Mouse (Mus musculus): ENCODE data around the gene Tnfaip8l2. TPM values are rescaled to one million over a fixed set of nuclear protein-coding genes. Genes with fewer than 3 reads are reported as not detected.

The Tnfaip8l2 gene
- polyA plus RNA-seq, 1 experiment, result 79.6 TPM

DNA sequence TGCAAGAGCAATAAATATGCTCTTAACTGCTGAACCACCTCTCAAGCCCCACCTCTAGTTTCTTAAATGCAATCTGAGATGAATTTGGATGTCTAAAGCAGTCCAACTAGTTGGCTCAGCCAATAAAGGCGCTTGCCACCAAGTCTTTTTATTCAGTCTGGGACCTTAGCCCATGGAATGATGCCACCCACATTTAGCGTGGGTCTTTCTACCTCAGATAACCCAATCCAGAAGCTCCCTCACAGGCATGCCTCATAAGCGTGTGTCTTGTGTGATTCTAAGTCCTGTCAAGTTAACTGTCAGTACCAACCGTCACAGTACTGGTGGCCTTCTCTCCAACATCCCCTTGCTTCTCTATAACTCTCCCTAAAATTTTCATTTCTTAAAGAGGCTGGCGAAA lies 36.8 kb upstream of the Tnfaip8l2 start:
- no peak overlapping the region for H3K27ac ChIP-seq (ENCODE audit: control insufficient read depth, insufficient read depth, low read length)
- peaks cover 2% of the 10 kb centered on the region; the same call in 1 of the 2 replicates for H3K27me3 ChIP-seq (ENCODE audit: control insufficient read depth, insufficient read depth, low read length)
- no peak for DNase-seq
- WGBS, result 95% methylated on average over 5 of the region's 5 CpGs
- H3K36me3 ChIP-seq (ENCODE audit: control insufficient read depth, insufficient read depth, low read length), result peaks cover 7% of the 10 kb centered on the region
- peaks cover 2% of the 10 kb centered on the region for H3K4me1 ChIP-seq (replicated peaks; ENCODE audit: control insufficient read depth, insufficient read depth, low read length)
- no peak overlapping the region for H3K4me3 ChIP-seq (ENCODE audit: control insufficient read depth, insufficient read depth, low read length)
- TF ChIP-seq POLR2A (IDR thresholded peaks at IDR 0.05; ENCODE audit: control insufficient read depth, extremely low read depth, insufficient read depth, low read length, poor library complexity) (no peak), CTCF (IDR thresholded peaks at IDR 0.05; ENCODE audit: borderline replicate concordance, control insufficient read depth, extremely low read depth, insufficient read depth, low read length, poor library complexity) (no peak)

DNA sequence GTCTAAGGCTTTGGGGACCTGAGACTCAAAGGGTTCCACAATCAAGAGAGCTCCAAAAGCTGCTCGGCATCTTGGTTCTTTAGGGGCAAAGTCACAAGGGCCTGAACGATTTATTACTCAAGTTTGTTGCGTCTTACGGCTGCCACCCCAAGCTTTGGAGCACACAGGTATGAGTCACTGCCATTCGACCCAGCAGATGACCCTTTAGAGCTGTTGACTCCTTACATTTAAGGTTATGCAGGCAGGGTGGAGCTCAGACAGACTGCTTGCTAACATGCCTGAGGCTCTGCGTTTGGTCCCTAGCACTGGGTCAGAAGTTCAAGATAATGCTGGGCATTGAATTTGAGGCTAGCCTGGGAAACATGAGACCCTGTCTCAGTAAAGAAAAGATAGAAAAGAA lies 35.4 kb upstream of the Tnfaip8l2 start:
- WGBS, result 88% methylated on average over 6 of the region's 6 CpGs
- no peaks in the 10 kb centered on the region; the same call in 1 of the 2 replicates for H3K36me3 ChIP-seq (ENCODE audit: control insufficient read depth, insufficient read depth, low read length)
- H3K4me3 ChIP-seq (ENCODE audit: control insufficient read depth, insufficient read depth, low read length), result no peak overlapping the region
- H3K4me1 ChIP-seq (replicated peaks; ENCODE audit: control insufficient read depth, insufficient read depth, low read length), result peaks cover 9% of the 10 kb centered on the region
- no peak for TF ChIP-seq POLR2A (IDR thresholded peaks at IDR 0.05; ENCODE audit: control insufficient read depth, extremely low read depth, insufficient read depth, low read length, poor library complexity)
- peaks cover 16% of the 10 kb centered on the region for H3K27me3 ChIP-seq (ENCODE audit: control insufficient read depth, insufficient read depth, low read length)
- H3K27ac ChIP-seq (ENCODE audit: control insufficient read depth, insufficient read depth, low read length), result no peak overlapping the region
- DNase-seq, result no peak

DNA sequence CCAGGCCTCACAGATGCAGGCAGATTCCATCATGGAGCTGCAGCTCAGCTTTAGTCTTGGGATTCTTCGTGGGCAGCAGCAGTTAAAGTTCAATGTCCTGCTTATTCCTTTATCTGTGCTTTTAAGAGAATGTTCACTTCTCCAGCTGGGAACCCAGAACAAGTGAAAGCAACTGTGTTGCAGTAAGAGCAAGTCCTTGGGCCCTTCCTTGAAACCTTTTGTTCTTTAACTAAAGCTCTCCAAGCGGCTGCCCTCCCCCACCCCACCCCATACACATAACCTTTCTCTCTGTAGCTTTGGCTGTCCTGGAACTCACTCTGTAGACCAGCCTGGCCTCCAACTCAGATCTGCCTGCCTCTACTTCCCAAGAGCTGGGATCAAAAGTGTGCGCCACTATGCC lies 34.3 kb upstream of the Tnfaip8l2 start:
- H3K4me1 ChIP-seq (replicated peaks; ENCODE audit: control insufficient read depth, insufficient read depth, low read length), result peaks cover 9% of the 10 kb centered on the region

DNA sequence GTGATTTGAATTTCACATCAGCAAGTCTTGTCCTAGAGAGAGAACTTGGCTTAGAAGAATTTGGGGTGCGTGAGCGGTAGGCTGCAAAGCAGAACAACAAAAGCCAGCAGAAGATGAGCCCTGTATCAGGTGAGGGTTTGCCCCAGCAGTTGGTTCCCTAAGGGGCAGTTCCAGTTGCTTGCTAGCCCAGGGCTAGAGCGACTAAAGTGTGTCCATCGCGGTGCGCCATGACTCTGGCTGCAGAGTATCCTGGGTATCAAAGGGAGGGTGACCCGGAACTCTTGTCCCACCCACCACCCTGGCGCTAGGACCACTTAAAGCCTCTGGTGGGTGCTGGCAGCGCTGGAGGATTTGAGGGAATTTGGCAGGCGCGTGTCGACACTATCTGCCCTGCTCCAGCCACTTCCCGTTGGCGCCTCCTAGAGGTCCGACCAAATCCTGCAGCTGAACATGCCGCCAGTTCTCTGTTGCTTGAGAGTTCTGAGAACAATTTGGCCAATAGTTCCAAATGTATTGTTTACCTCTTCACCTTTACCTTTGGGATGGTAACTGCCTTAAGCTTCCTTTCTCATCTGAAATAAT lies 31.9 kb upstream of the Tnfaip8l2 start:
- H3K4me3 ChIP-seq (ENCODE audit: control insufficient read depth, insufficient read depth, low read length), result peak overlapping the region; percentile 19; the same call in 1 of the 2 replicates
- peaks cover 21% of the 10 kb centered on the region for H3K27me3 ChIP-seq (ENCODE audit: control insufficient read depth, insufficient read depth, low read length)
- peak; percentile 88 for DNase-seq
- TF ChIP-seq POLR2A (IDR thresholded peaks at IDR 0.05; ENCODE audit: control insufficient read depth, extremely low read depth, insufficient read depth, low read length, poor library complexity) (no peak), CTCF (IDR thresholded peaks at IDR 0.05; ENCODE audit: borderline replicate concordance, control insufficient read depth, extremely low read depth, insufficient read depth, low read length, poor library complexity) (peak; percentile 88)
- peaks cover 9% of the 10 kb centered on the region for H3K4me1 ChIP-seq (replicated peaks; ENCODE audit: control insufficient read depth, insufficient read depth, low read length)
- H3K27ac ChIP-seq (ENCODE audit: control insufficient read depth, insufficient read depth, low read length), result no peak overlapping the region
- 7% methylated on average over 16 of the region's 16 CpGs for WGBS
- H3K36me3 ChIP-seq (ENCODE audit: control insufficient read depth, insufficient read depth, low read length), result no peaks in the 10 kb centered on the region

More for the DNA sequence above, 34.3 kb upstream of the Tnfaip8l2 start:
- DNase-seq, result no peak
- no peak overlapping the region for H3K27ac ChIP-seq (ENCODE audit: control insufficient read depth, insufficient read depth, low read length)
- H3K36me3 ChIP-seq (ENCODE audit: control insufficient read depth, insufficient read depth, low read length), result no peaks in the 10 kb centered on the region
- WGBS, result 92% methylated on average over 3 of the region's 3 CpGs
- H3K27me3 ChIP-seq (ENCODE audit: control insufficient read depth, insufficient read depth, low read length), result peaks cover 21% of the 10 kb centered on the region
- no peak for TF ChIP-seq CTCF (IDR thresholded peaks at IDR 0.05; ENCODE audit: borderline replicate concordance, control insufficient read depth, extremely low read depth, insufficient read depth, low read length, poor library complexity)
- TF ChIP-seq POLR2A (IDR thresholded peaks at IDR 0.05; ENCODE audit: control insufficient read depth, extremely low read depth, insufficient read depth, low read length, poor library complexity), result no peak
- no peak overlapping the region for H3K4me3 ChIP-seq (ENCODE audit: control insufficient read depth, insufficient read depth, low read length)

DNA sequence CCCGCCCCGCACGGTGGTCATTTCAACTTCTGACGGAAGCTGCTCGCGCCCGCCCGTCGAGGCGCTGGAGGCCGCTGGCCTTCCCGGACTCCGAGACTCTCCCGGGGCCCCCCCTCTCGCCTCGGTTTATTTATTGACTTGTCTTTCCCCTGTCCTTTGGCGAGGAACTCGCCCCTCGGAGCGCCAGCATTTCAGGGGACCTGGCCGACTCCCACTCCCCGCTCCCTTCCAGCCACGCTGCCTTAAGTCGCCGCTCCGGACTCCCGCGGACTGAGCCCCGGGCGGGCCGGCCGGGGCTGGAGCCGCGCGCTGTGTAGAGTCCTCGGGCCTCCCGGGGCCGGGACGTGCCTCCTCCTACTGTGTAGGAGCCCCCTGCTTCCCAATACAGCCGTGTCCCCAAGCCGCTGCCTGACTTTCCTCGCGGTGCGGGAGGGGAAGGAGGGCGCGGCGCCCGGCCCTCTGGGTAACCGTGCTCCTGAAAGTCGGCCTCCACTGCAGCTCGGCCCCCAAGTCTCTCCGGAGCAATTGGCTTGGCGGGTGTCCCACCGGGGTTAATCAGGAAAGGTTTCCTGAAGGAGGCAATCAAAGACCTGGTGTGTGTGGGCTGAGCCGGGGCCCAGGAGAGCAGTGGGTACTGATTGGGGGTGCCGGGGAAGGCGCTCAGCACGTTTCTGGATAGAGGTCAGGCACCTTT lies 31.2 kb upstream of the Tnfaip8l2 start:
- H3K4me3 ChIP-seq (ENCODE audit: control insufficient read depth, insufficient read depth, low read length), result no peak overlapping the region

DNA sequence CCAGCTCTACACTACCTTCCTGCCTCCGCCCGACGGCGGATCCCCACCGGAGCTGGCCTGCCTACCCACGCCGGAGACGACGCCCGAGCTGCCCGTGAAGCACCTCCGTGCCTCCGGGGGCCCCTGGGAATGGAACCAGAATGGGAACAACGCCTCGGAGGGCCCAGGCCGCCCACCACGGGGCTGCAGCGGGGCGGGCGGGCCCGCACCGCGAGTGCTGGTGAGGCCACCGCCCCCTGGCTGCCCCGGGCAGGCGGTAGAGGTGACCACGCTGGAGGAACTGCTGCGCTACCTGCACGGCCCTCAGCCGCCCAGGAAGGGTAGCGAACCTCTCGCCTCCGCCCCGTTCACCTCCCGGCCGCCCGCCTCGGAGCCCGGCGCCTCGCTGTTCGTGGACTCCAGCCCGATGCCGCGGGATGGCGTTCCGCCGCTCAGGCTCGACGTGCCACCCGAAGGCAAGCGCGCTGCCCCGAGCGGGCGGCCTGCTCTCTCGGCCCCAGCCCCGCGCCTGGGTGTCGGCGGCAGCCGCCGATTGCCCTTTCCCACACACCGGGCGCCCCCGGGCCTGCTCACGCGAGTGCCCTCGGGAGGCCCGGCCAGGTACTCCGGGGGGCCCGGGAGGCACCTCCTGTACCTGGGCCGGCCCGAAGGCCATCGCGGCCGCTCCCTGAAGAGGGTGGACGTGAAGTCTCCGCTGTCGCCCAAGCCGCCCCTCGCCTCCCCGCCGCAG lies 30.5 kb upstream of the Tnfaip8l2 start:
- no peaks in the 10 kb centered on the region for H3K36me3 ChIP-seq (ENCODE audit: control insufficient read depth, insufficient read depth, low read length)
- H3K27me3 ChIP-seq (ENCODE audit: control insufficient read depth, insufficient read depth, low read length), result peaks cover 21% of the 10 kb centered on the region
- WGBS, result 56% methylated on average over 84 of the region's 84 CpGs
- no peak overlapping the region for H3K4me3 ChIP-seq (ENCODE audit: control insufficient read depth, insufficient read depth, low read length)
- TF ChIP-seq CTCF (IDR thresholded peaks at IDR 0.05; ENCODE audit: borderline replicate concordance, control insufficient read depth, extremely low read depth, insufficient read depth, low read length, poor library complexity) (no peak), POLR2A (IDR thresholded peaks at IDR 0.05; ENCODE audit: control insufficient read depth, extremely low read depth, insufficient read depth, low read length, poor library complexity) (no peak)
- DNase-seq, result no peak
- no peak overlapping the region for H3K27ac ChIP-seq (ENCODE audit: control insufficient read depth, insufficient read depth, low read length)
- peaks cover 9% of the 10 kb centered on the region for H3K4me1 ChIP-seq (replicated peaks; ENCODE audit: control insufficient read depth, insufficient read depth, low read length)

More for the DNA sequence above, 31.2 kb upstream of the Tnfaip8l2 start:
- 7% methylated on average over 58 of the region's 58 CpGs for WGBS
- no peaks in the 10 kb centered on the region for H3K36me3 ChIP-seq (ENCODE audit: control insufficient read depth, insufficient read depth, low read length)
- peaks cover 21% of the 10 kb centered on the region for H3K27me3 ChIP-seq (ENCODE audit: control insufficient read depth, insufficient read depth, low read length)
- H3K27ac ChIP-seq (ENCODE audit: control insufficient read depth, insufficient read depth, low read length), result no peak overlapping the region
- peaks cover 9% of the 10 kb centered on the region for H3K4me1 ChIP-seq (replicated peaks; ENCODE audit: control insufficient read depth, insufficient read depth, low read length)
- TF ChIP-seq POLR2A (IDR thresholded peaks at IDR 0.05; ENCODE audit: control insufficient read depth, extremely low read depth, insufficient read depth, low read length, poor library complexity) (no peak), CTCF (IDR thresholded peaks at IDR 0.05; ENCODE audit: borderline replicate concordance, control insufficient read depth, extremely low read depth, insufficient read depth, low read length, poor library complexity) (no peak)
- peak; percentile 8 for DNase-seq

Data from thymus, adult 2 months (tissue).